Mouse (Mus musculus) kidney, embryonic 14.5 days (tissue): ENCODE measurements around the gene Hoxa11. TPM values are rescaled to one million over a fixed set of nuclear protein-coding genes. Genes with fewer than 3 reads are reported as not detected.

Experiments used
- ATAC-seq: fragments of 200-750 bp; cut with Nextera tagmentation; 2 replicates; pipeline ENCODE4 v1.8.0; 2017; ENCODE audit warnings: moderate number of reproducible peaks, mild to moderate bottlenecking, moderate TSS enrichment, moderate library complexity; ENCODE audit not compliant: low FRiP score, low TSS enrichment
- H3K27ac ChIP-seq: fragments of 300-500 bp; sonication (generic); 2 replicates; pipeline ENCODE4 v1.5.1; 2014; ENCODE audit warnings: low read depth, mild to moderate bottlenecking, low read length, moderate library complexity, mixed read lengths
- H3K27me3 ChIP-seq: fragments of 300-500 bp; sonication (generic); 2 replicates; pipeline ENCODE4 v1.6.1; 2014; ENCODE audit warnings: mild to moderate bottlenecking, low read length; ENCODE audit not compliant: control insufficient read depth, insufficient read depth
- H3K36me3 ChIP-seq: fragments of 300-500 bp; sonication (generic); 2 replicates; pipeline ENCODE4 v1.6.1; 2014; ENCODE audit warnings: low read length, mixed read lengths; ENCODE audit not compliant: control insufficient read depth, insufficient read depth
- H3K4me1 ChIP-seq: fragments of 300-500 bp; sonication (generic); 2 replicates; pipeline ENCODE4 v1.6.1; 2014; ENCODE audit warnings: low read length, mixed read lengths; ENCODE audit not compliant: control insufficient read depth, insufficient read depth
- H3K4me2 ChIP-seq: fragments of 300-500 bp; sonication (generic); replicated peaks from 2 replicates; pipeline ENCODE4 v1.6.1; 2014; ENCODE audit warnings: low read depth, mild to moderate bottlenecking, low read length
- H3K4me3 ChIP-seq: fragments of 300-500 bp; sonication (generic); 2 replicates; pipeline ENCODE4 v1.5.1; 2014; ENCODE audit warnings: mild to moderate bottlenecking, low read length
- H3K9ac ChIP-seq: fragments of 300-500 bp; sonication (generic); 2 replicates; pipeline ENCODE4 v1.6.1; 2014; ENCODE audit warnings: low read depth, mild to moderate bottlenecking, low read length, moderate library complexity
- H3K9me3 ChIP-seq: fragments of 300-500 bp; sonication (generic); 2 replicates; pipeline ENCODE4 v1.6.1; 2016; ENCODE audit warnings: low read length; ENCODE audit not compliant: control insufficient read depth
- WGBS: fragments of 180-500 bp; shearing (Covaris S2); extraction: QIAGEN DNeasy Blood & Tissue Kit; methylation state at CpG from one replicate; pipeline ENCODE4 v1.1.7; 2014; 5-methylcytosine and 5-hydroxymethylcytosine counted together
- polyA plus RNA-seq: library from polyadenylated mRNA; unstranded; fragments of >200 nt; fragmentation: Nextera tagmentation; extraction: Ambion mirVana; gene quantifications from 2 replicates; pipeline ENCODE4 v1.2.1, GENCODE M21; 2014

Gene Hoxa11
- polyA plus RNA-seq, 1 experiment from 2014 or later, result 35.6 TPM

DNA sequence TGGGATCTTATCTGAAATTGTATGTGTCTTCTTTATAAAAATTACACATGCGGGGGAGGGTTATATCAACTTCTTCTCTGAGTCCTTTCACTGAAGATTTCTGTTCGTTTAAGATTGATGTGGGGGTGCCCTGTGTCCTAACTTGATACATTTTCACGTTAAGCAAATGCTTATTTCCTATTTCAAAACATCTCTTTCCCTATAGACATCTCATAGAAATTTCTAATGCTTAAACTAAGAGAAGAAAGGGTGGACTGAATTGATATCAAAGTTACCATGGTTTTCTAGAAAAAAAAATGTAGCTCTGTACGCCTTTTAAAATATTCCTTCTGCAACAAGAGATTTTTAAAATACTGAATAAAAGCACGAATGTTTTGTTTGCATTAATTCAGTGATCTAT lies 21.6 kb upstream of the Hoxa11 start:
- Histone ChIP-seq H3K27me3 (peaks cover 85% of the 10 kb centered on the region), H3K4me1 (no peaks in the 10 kb centered on the region), H3K4me3 (no peak overlapping the region), H3K9me3 (no peaks in the 10 kb centered on the region), H3K9ac (no peak overlapping the region), H3K4me2 (no peak overlapping the region), H3K36me3 (no peaks in the 10 kb centered on the region), H3K27ac (no peak overlapping the region)
- ATAC-seq, result no peak
- 17% methylated on average over 5 of the region's 5 CpGs for WGBS

DNA sequence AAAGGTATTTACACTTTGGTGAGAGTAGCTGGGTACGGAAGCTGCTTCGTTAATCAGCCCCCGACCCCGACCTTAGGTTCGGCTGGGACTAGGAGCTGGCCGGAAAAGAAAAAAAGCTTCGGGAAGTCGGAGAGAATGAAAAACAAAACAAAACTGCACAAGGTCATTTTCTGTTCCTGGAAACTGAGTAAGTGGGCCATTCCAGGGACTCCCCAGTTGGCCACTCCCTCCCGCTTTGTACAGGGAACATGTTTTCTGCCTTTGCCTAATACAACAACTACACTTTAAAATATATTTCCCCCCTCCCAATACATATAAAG lies 21.0 kb upstream of the Hoxa11 start:
- H3K9me3 ChIP-seq, result no peaks in the 10 kb centered on the region
- no peak overlapping the region for H3K4me2 ChIP-seq
- H3K27me3 ChIP-seq, result peaks cover 87% of the 10 kb centered on the region
- WGBS, result under 1% methylated on average over 9 of the region's 9 CpGs
- no peaks in the 10 kb centered on the region for H3K4me1 ChIP-seq
- ATAC-seq, result no peak
- no peaks in the 10 kb centered on the region for H3K36me3 ChIP-seq
- H3K9ac ChIP-seq, result no peak overlapping the region
- H3K4me3 ChIP-seq, result no peak overlapping the region
- no peak overlapping the region for H3K27ac ChIP-seq

DNA sequence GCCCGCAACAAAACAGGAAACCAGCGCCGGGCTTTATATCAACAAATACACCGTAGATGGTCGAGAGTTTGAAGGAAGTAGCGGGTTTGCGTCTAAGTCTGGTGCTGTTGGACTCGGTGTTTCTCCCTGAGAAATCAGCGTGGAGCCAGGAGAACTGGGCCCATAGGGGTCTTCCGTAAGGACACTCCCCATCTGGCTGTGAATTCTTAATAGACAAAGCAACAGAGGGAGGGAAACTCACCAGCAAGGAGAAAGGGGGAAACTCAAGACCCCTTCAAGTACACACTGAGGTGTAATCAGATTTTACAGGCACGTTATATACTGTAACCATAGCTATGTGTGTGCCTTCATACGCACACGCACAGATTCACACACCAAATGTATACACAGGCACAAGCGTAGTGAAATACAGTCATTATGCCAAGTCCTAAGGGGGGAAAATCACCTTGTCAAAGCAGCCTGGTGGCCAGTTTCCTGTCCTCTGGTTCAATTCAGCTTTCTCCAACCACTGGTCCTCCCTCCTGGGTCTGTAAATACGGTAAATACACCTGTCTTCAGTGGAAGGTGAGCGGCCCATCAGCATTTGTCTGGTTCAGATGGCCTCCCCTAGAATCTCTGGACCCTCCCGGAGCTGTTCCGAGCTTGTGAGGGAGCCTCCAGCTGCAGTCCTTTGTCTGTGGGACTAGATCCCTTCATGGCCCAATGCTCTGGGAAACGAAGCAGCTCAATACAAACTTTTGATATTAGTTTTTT lies 20.5 kb upstream of the Hoxa11 start:
- Histone ChIP-seq H3K36me3 (no peaks in the 10 kb centered on the region), H3K4me3 (no peak overlapping the region), H3K27ac (no peak overlapping the region), H3K9me3 (no peaks in the 10 kb centered on the region), H3K4me2 (no peak overlapping the region), H3K9ac (no peak overlapping the region), H3K27me3 (peaks cover 86% of the 10 kb centered on the region), H3K4me1 (no peaks in the 10 kb centered on the region)
- ATAC-seq, result no peak
- 1% methylated on average over 19 of the region's 19 CpGs for WGBS

DNA sequence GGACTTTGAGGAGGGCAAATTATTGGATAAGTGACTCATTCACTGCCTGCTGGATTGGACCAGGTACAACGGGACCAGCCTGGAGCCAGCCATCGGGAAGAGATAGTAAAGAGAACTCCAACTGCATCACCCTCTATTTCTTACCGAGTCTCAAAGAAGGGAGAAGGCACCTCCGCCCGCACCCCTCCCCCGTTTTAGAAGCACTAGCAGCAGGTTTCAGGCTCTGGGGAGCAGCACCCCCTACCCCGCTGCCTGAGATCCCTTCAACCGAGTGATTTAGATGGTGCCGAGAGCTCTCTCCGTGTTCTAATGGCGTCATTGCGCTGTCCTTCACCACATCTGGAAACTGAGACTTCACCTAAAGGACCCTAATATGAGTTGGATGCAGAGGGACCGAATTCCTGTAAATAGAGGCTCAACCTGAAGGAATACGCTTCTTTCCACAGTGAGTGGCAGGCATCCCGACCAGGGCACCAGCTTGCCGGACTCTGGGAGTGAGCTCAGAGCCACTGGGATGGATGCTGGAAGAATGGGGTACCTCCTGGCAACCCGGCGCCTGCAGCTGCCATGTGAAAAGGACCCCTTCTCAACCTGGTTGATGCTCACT lies 19.8 kb upstream of the Hoxa11 start:
- Histone ChIP-seq H3K9ac (no peak overlapping the region), H3K27ac (no peak overlapping the region), H3K36me3 (no peaks in the 10 kb centered on the region), H3K27me3 (peaks cover 86% of the 10 kb centered on the region), H3K4me2 (no peak overlapping the region), H3K9me3 (no peaks in the 10 kb centered on the region), H3K4me1 (no peaks in the 10 kb centered on the region), H3K4me3 (no peak overlapping the region)
- 2% methylated on average over 18 of the region's 18 CpGs for WGBS
- ATAC-seq, result no peak

DNA sequence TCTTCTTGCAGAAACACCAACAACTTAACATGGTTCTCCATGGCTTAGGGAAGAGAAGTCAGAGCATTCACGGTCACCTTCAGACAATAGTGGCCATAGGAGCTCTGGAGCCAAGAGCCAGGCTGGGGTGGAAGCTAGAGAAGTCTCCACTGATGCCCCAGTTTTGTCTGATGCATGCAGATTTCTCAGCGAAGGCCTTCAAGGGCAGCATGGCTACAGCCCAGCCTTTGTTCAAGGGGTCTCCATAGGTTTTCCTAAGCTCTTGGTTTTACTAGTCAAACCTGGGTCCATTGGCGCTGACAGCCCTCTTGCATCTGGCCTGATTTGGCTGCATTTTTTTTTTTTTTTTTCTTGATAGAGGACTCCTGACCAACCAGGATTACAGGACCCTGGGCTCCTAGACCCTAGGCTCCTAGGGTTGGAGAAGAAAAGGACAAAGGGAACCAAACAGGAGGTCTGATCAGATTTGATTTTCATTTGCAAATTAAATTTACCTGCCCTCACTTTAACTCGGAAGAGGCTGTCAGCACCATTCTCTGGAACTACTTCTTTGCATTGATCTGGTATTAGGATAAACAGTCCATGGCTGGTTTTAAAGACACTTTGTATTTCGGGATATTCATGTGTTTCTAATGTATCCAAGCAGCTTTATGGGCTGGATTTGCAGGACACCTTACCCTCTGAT lies 18.6 kb upstream of the Hoxa11 start:
- H3K4me1 ChIP-seq, result peaks cover 4% of the 10 kb centered on the region; the same call in 1 of the 2 replicates
- 7% methylated on average over 5 of the region's 5 CpGs for WGBS

DNA sequence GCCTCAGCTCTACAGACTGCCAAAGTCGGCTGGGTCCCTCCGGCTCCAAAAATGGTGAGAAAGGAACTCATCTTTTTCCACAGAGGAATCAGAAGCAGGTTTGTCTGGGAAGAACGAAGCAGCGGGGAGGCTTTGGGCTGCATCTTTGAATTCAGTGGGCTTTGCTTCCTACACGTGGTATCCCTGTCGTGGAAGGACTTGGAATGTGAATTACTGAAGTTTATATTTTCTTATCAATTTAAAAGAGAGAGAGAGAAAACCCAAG lies 17.6 kb upstream of the Hoxa11 start:
- Histone ChIP-seq H3K27me3 (peaks cover 84% of the 10 kb centered on the region), H3K27ac (no peak overlapping the region), H3K4me1 (peaks cover 4% of the 10 kb centered on the region; the same call in 1 of the 2 replicates), H3K9me3 (no peaks in the 10 kb centered on the region), H3K4me3 (no peak overlapping the region), H3K36me3 (no peaks in the 10 kb centered on the region), H3K4me2 (no peak overlapping the region), H3K9ac (no peak overlapping the region)
- no peak for ATAC-seq
- under 1% methylated on average over 6 of the region's 6 CpGs for WGBS

More for the DNA sequence above, 18.6 kb upstream of the Hoxa11 start:
- Histone ChIP-seq H3K4me3 (no peak overlapping the region), H3K4me2 (no peak overlapping the region), H3K9ac (no peak overlapping the region), H3K27me3 (peaks cover 86% of the 10 kb centered on the region), H3K9me3 (no peaks in the 10 kb centered on the region), H3K36me3 (no peaks in the 10 kb centered on the region), H3K27ac (no peak overlapping the region)
- no peak for ATAC-seq

DNA sequence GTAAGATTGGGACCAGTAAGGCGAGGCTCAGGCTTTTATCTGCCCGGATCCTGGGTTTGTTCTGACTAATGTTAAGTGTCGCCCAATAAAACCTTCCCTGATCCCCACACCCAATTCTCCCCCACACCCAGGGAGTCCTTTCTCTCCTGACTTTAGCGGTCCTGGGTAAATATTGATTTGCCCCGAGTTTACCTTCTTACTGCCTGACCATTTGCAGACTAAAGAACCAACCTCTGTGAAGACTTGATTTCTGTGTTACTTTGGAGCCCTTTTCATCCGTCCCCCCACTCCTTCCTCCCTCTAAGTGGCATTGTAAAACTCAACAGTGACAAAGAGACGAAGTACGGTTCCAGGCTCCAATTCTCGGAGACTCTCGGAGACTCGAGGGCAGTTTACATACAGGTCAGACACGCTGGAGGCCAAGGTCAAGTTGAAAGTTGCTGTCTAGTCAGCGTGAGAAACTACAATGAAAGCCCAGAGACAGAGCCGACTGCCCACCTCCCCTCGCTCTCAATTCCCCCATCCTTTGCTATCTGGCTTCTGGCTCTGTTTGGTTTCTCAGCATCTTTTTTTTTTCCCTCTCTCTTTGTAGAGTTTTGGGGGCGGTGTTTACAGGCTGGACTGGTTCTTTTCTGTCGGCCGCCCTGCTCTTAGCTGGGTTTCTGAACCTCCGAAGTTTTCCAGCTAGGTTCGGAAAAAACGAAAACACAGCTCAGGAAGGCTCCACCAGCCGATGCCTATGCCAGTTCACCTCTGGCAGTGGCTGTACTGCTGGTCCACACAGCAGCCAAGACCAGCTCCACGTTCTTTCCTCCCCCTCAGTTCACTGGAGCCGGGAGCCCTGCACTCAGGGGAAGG lies 17.1 kb upstream of the Hoxa11 start:
- H3K4me3 ChIP-seq, result no peak overlapping the region
- H3K9ac ChIP-seq, result no peak overlapping the region
- H3K36me3 ChIP-seq, result no peaks in the 10 kb centered on the region
- H3K27me3 ChIP-seq, result peaks cover 83% of the 10 kb centered on the region
- no peaks in the 10 kb centered on the region for H3K9me3 ChIP-seq
- under 1% methylated on average over 24 of the region's 24 CpGs for WGBS
- peaks cover 4% of the 10 kb centered on the region; the same call in 1 of the 2 replicates for H3K4me1 ChIP-seq
- H3K4me2 ChIP-seq, result no peak overlapping the region
- no peak overlapping the region for H3K27ac ChIP-seq
- ATAC-seq, result no peak

DNA sequence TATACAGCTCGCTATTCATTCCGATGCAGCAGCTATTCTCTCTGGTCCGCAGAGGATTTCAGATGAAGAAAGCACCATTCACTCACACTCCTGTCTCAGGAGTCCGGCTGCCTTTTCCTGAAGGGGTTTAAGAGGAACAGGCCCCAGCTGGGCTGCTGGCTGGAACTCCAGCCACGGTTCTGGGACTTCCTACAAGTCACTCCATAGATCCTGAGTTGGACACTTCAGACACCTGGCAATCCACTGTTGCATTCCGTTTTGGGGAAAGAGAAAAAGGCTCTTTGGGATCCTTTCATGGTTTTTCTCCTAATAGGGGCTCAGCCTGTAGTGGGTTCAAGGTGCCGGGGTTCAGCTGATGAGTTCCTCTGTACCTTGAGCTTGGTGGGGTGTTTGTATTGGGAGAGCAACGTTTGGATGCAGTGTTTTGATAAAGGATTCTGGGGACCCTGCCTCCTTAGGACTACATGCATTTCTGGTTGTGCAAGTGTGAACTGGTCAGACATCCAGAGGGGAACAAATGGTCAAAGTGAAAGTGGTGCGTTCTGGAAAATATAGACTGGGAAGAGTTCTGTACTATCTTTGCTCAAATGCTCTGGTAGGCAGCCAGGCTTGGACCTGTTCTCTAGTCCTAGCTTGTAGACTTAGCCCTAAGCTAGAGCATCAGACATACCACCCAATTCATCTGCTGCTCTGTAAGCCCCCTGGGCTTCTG lies 16.3 kb upstream of the Hoxa11 start:
- H3K4me3 ChIP-seq, result no peak overlapping the region
- no peak overlapping the region for H3K27ac ChIP-seq
- H3K9me3 ChIP-seq, result no peaks in the 10 kb centered on the region
- 3% methylated on average over 9 of the region's 9 CpGs for WGBS
- no peak for ATAC-seq
- no peak overlapping the region for H3K9ac ChIP-seq
- H3K4me1 ChIP-seq, result peaks cover 4% of the 10 kb centered on the region; the same call in 1 of the 2 replicates
- no peak overlapping the region for H3K4me2 ChIP-seq
- no peaks in the 10 kb centered on the region for H3K36me3 ChIP-seq
- H3K27me3 ChIP-seq, result peaks cover 83% of the 10 kb centered on the region
